Mouse (Mus musculus) forebrain, embryonic 10.5 days (tissue): Measurements from ENCODE around the gene Exoc2. TPM values are rescaled to one million over a fixed set of nuclear protein-coding genes. Genes with fewer than 3 reads are reported as not detected.

ENCODE experiments used
- DNase-seq: peaks from one replicate; pipeline ENCODE4 v3.0.0-alpha.2; 2017; ENCODE audit warnings: low spot score; ENCODE audit errors: extremely low spot score
- H3K27ac ChIP-seq: fragments of 300-500 bp; sonication (generic); 2 replicates; pipeline ENCODE4 v1.5.1; 2016; ENCODE audit warnings: mild to moderate bottlenecking
- H3K27me3 ChIP-seq: fragments of 300-500 bp; sonication (generic); 2 replicates; pipeline ENCODE4 v1.6.1; 2016; ENCODE audit warnings: mild to moderate bottlenecking; ENCODE audit not compliant: poor library complexity, severe bottlenecking
- H3K36me3 ChIP-seq: fragments of 300-500 bp; sonication (generic); replicated peaks from 2 replicates; pipeline ENCODE4 v1.6.1; 2016; ENCODE audit warnings: mild to moderate bottlenecking, moderate library complexity
- H3K4me1 ChIP-seq: fragments of 300-500 bp; sonication (generic); 2 replicates; pipeline ENCODE4 v1.6.1; 2016
- H3K4me3 ChIP-seq: fragments of 300-500 bp; sonication (generic); 2 replicates; pipeline ENCODE4 v1.5.1; 2016; ENCODE audit warnings: mild to moderate bottlenecking, moderate library complexity
- H3K9me3 ChIP-seq: fragments of 300-500 bp; sonication (generic); 2 replicates; pipeline ENCODE4 v1.6.1; 2016; ENCODE audit warnings: mild to moderate bottlenecking, moderate library complexity
- WGBS: fragments of 180-500 bp; shearing (Covaris S2); methylation state at CpG from one replicate; pipeline ENCODE4 v1.1.7; 2016; 5-methylcytosine and 5-hydroxymethylcytosine counted together
- polyA plus RNA-seq: library from polyadenylated mRNA; unstranded; fragments of >200 nt; fragmentation: Nextera tagmentation; extraction: Ambion mirVana; gene quantifications from 2 replicates; pipeline ENCODE4 v1.2.1, GENCODE M21; 2016

The Exoc2 gene
- polyA plus RNA-seq, 1 experiment from 2014 or later, result 33.8 TPM

DNA sequence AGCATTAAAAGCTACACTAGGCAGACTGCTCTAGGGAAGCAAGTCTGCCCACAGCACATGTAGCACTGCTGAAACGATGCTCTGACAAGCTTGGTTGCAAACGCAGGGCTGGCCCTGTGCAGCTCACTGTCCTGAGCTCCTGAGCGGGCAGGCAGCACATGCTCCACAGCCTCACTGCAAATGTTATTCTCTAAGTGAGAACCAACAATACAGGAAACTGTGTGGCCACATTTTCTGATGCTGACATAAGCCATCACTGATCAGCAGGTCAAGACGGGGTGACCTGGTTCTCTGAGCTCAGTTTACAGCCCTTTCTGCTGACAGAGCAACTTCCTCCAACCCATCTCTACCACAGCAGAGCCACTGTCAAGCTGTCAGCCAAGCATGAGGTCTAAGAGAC lies 60.9 kb downstream of the Exoc2 start:
- Histone ChIP-seq H3K9me3 (no peaks in the 10 kb centered on the region), H3K36me3 (peaks cover 3% of the 10 kb centered on the region; the same call in 1 of the 2 replicates), H3K27ac (no peak overlapping the region), H3K27me3 (no peaks in the 10 kb centered on the region), H3K4me1 (peaks cover 6% of the 10 kb centered on the region), H3K4me3 (no peak overlapping the region)
- WGBS, result 32% methylated on average over 4 of the region's 4 CpGs
- DNase-seq, result peak; percentile 18

DNA sequence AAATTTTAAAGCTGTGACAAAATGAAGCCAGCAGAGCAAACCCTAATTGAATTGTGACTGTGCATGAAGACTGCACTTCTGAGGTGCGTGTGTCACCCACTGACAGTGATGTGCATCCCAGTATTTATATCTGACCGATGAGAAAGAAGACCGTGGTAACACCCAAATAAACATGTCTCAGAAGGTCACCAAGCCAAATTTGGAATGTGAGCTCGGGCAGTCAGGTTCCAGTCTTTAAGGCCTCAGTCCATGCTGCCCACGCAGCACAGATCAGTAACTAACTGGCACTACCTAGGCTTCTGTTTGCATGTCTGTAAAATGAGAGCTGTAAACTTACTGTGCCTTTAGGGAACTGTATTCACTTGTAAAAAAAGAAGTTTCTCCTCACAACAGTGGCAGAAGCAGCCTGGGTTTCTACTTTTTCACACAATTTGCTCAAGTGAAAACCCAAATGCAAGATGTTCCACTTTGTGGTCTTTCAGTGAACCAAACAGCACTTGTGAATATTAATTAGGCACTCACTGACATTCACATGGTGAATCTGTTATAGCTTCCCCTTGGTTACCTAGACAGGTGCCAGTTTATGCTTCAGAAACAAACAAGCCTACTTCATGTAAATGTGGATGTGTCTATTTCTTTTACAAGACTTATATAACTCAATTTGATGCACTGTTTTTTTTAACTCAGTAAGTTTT lies 61.8 kb downstream of the Exoc2 start:
- H3K4me3 ChIP-seq, result no peak overlapping the region
- DNase-seq, result no peak
- peaks cover 6% of the 10 kb centered on the region for H3K4me1 ChIP-seq
- 79% methylated on average over 5 of the region's 5 CpGs for WGBS
- no peaks in the 10 kb centered on the region for H3K9me3 ChIP-seq
- no peak overlapping the region for H3K27ac ChIP-seq
- H3K36me3 ChIP-seq, result peaks cover 3% of the 10 kb centered on the region; the same call in 1 of the 2 replicates
- no peaks in the 10 kb centered on the region for H3K27me3 ChIP-seq

DNA sequence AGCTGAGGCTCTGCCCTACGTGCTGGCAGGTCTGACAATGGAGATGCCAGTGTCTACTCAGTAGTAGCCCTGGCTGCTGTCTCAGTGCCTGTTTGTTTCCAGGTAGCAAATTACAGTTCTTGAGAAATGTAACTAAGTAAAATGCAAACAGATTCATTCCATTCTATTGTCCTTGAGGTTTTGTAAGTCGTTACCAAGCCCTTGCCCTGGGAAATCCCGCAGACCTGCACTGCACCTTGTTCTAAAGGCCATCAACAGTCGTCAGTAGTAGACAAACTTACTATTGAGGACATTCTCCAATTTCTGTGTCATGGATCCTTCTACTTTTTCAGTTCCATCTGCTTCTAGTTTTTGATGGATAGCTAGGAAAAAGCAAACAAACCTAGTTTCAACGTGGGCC lies 63.0 kb downstream of the Exoc2 start:
- H3K4me3 ChIP-seq, result no peak overlapping the region
- no peak overlapping the region for H3K27ac ChIP-seq
- peaks cover 9% of the 10 kb centered on the region for H3K4me1 ChIP-seq
- H3K9me3 ChIP-seq, result no peaks in the 10 kb centered on the region
- no peaks in the 10 kb centered on the region for H3K27me3 ChIP-seq
- WGBS, result 84% methylated on average over 5 of the region's 5 CpGs
- peaks cover 3% of the 10 kb centered on the region; the same call in 1 of the 2 replicates for H3K36me3 ChIP-seq
- no peak for DNase-seq

- no peak for DNase-seq
- Histone ChIP-seq H3K9me3 (no peaks in the 10 kb centered on the region), H3K4me3 (no peak overlapping the region), H3K27me3 (no peaks in the 10 kb centered on the region), H3K36me3 (peaks cover 20% of the 10 kb centered on the region), H3K4me1 (peaks cover 18% of the 10 kb centered on the region), H3K27ac (no peak overlapping the region)
- 54% methylated on average over 2 of the region's 2 CpGs for WGBS
Measured at GRCm38 (mm10) chr13:30902286-30902685, 71.6 kb downstream of the Exoc2 start.

GRCm38 (mm10) chr13:30901387-30902041 lies 72.4 kb downstream of the Exoc2 start:
- DNase-seq, result no peak
- Histone ChIP-seq H3K9me3 (no peaks in the 10 kb centered on the region), H3K27me3 (no peaks in the 10 kb centered on the region), H3K27ac (no peak overlapping the region), H3K4me3 (no peak overlapping the region), H3K4me1 (peaks cover 18% of the 10 kb centered on the region), H3K36me3 (peaks cover 20% of the 10 kb centered on the region)
- 88% methylated on average over 7 of the region's 7 CpGs for WGBS

GRCm38 (mm10) chr13:30894015-30894634 lies 79.8 kb downstream of the Exoc2 start:
- no peaks in the 10 kb centered on the region for H3K27me3 ChIP-seq
- H3K27ac ChIP-seq, result no peak overlapping the region
- no peak for DNase-seq
- WGBS, result 55% methylated on average over 6 of the region's 6 CpGs
- peaks cover 12% of the 10 kb centered on the region for H3K36me3 ChIP-seq
- no peaks in the 10 kb centered on the region for H3K9me3 ChIP-seq
- H3K4me1 ChIP-seq, result peaks cover 5% of the 10 kb centered on the region; the same call in 1 of the 2 replicates
- H3K4me3 ChIP-seq, result no peak overlapping the region

GRCm38 (mm10) chr13:30892315-30892714 lies 81.6 kb downstream of the Exoc2 start:
- WGBS, result 84% methylated on average over 4 of the region's 4 CpGs
- no peak for DNase-seq
- peaks cover 9% of the 10 kb centered on the region for H3K36me3 ChIP-seq
- H3K4me3 ChIP-seq, result no peak overlapping the region
- H3K27ac ChIP-seq, result no peak overlapping the region
- no peaks in the 10 kb centered on the region for H3K27me3 ChIP-seq
- H3K4me1 ChIP-seq, result peaks cover 5% of the 10 kb centered on the region; the same call in 1 of the 2 replicates
- no peaks in the 10 kb centered on the region for H3K9me3 ChIP-seq

GRCm38 (mm10) chr13:30891223-30891622 lies 82.7 kb downstream of the Exoc2 start:
- DNase-seq, result no peak
- 72% methylated on average over 5 of the region's 5 CpGs for WGBS
- H3K9me3 ChIP-seq, result no peaks in the 10 kb centered on the region

DNA sequence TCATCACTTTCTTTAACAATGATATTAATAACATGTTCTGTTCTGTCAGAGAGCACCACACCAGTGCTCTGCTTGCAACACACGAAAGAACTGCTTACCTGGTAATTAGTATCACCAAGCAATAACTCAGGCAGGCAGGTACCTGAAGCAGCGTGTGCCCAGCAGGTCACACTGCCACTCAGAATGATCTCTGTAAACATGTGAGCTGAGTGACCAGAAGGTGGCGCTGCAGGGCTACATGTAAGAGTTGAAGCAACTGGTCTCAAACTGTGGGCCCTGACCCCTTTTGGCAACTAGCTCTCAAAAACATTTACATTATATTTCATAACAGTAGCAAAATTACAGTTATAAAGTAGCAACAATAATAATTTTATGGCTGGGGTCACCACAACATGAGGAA lies 85.4 kb downstream of the Exoc2 start:
- DNase-seq, result peak; percentile 74
- no peaks in the 10 kb centered on the region for H3K27me3 ChIP-seq
- 16% methylated on average over 3 of the region's 3 CpGs for WGBS

More at GRCm38 (mm10) chr13:30891223-30891622, 82.7 kb downstream of the Exoc2 start:
- H3K27me3 ChIP-seq, result no peaks in the 10 kb centered on the region
- no peak overlapping the region for H3K27ac ChIP-seq
- peaks cover 9% of the 10 kb centered on the region for H3K36me3 ChIP-seq
- H3K4me3 ChIP-seq, result no peak overlapping the region
- peaks cover 5% of the 10 kb centered on the region; the same call in 1 of the 2 replicates for H3K4me1 ChIP-seq

GRCm38 (mm10) chr13:30880310-30880709 lies 93.6 kb downstream of the Exoc2 start:
- H3K4me3 ChIP-seq, result no peak overlapping the region
- peaks cover 36% of the 10 kb centered on the region for H3K36me3 ChIP-seq
- H3K27ac ChIP-seq, result no peak overlapping the region
- no peaks in the 10 kb centered on the region for H3K4me1 ChIP-seq
- no peaks in the 10 kb centered on the region for H3K9me3 ChIP-seq
- no peak for DNase-seq
- 93% methylated on average over 5 of the region's 5 CpGs for WGBS
- no peaks in the 10 kb centered on the region for H3K27me3 ChIP-seq

More for the DNA sequence above, 85.4 kb downstream of the Exoc2 start:
- Histone ChIP-seq H3K27ac (no peak overlapping the region), H3K36me3 (peaks cover 24% of the 10 kb centered on the region), H3K4me1 (peaks cover 5% of the 10 kb centered on the region; the same call in 1 of the 2 replicates), H3K4me3 (no peak overlapping the region), H3K9me3 (no peaks in the 10 kb centered on the region)

- no peaks in the 10 kb centered on the region for H3K9me3 ChIP-seq
- H3K4me1 ChIP-seq, result no peaks in the 10 kb centered on the region
- WGBS, result 89% methylated on average over 1 of the region's 1 CpGs
- no peak for DNase-seq
- no peak overlapping the region for H3K4me3 ChIP-seq
- H3K27me3 ChIP-seq, result no peaks in the 10 kb centered on the region
- H3K36me3 ChIP-seq, result peaks cover 32% of the 10 kb centered on the region
- H3K27ac ChIP-seq, result no peak overlapping the region
Measured at GRCm38 (mm10) chr13:30879871-30880270, 94.0 kb downstream of the Exoc2 start.

GRCm38 (mm10) chr13:30875825-30876224 lies 98.1 kb downstream of the Exoc2 start:
- H3K4me3 ChIP-seq, result no peak overlapping the region
- no peak for DNase-seq
- peaks cover 38% of the 10 kb centered on the region for H3K36me3 ChIP-seq
- H3K9me3 ChIP-seq, result no peaks in the 10 kb centered on the region
- WGBS, result 94% methylated on average over 3 of the region's 3 CpGs
- H3K4me1 ChIP-seq, result no peaks in the 10 kb centered on the region
- no peaks in the 10 kb centered on the region for H3K27me3 ChIP-seq
- H3K27ac ChIP-seq, result no peak overlapping the region

DNA sequence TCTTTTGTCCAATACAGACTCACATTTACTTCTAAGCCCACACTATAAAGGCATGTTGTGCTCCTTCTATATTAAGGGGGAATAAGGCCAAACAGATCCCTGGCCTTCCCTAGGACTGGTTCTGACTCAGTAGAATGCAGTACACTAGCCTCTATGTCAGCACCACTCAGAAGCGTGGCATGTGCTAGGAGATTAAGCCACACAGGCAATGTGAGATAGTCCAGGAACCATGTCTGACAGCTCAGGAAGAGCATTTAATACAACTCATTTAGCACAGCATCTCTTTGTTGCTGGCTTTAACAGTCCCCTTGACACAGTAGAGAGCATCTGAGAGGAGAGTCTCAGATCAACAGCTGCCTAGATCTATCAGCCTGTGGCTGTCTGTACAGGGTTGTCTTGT lies 100.4 kb downstream of the Exoc2 start:
- Histone ChIP-seq H3K36me3 (peaks cover 53% of the 10 kb centered on the region), H3K27me3 (no peaks in the 10 kb centered on the region), H3K27ac (no peak overlapping the region), H3K4me3 (no peak overlapping the region), H3K4me1 (no peaks in the 10 kb centered on the region), H3K9me3 (no peaks in the 10 kb centered on the region)
- WGBS, result 86% methylated on average over 1 of the region's 1 CpGs
- no peak for DNase-seq
